Mouse (Mus musculus) liver, postnatal 0 days (tissue): ENCODE results near the gene Eif3c. TPM values are rescaled to one million over a fixed set of nuclear protein-coding genes. Genes with fewer than 3 reads are reported as not detected.
A peak's percentile ranks its signal among the peaks of the same experiment; 100 is the strongest.

Experiments
- ATAC-seq: fragments of 200-750 bp; cut with Nextera tagmentation; 2 replicates; pipeline ENCODE4 v1.8.0; 2017; ENCODE audit warnings: mild to moderate bottlenecking, moderate library complexity
- DNase-seq: peaks from one replicate; pipeline ENCODE4 v3.0.0-alpha.2; 2016
- H3K27ac ChIP-seq: fragments of 300-500 bp; sonication (generic); 2 replicates; pipeline ENCODE4 v1.5.1; 2014; ENCODE audit warnings: antibody characterized with exemption, moderate library complexity, mild to moderate bottlenecking, low read depth
- H3K27me3 ChIP-seq: fragments of 300-500 bp; sonication (generic); 2 replicates; pipeline ENCODE4 v1.6.1; 2014; ENCODE audit warnings: low read length, control low read depth, mixed read lengths; ENCODE audit not compliant: insufficient read depth
- H3K36me3 ChIP-seq: fragments of 300-500 bp; sonication (generic); replicated peaks from 2 replicates; pipeline ENCODE4 v1.6.1; 2014; ENCODE audit warnings: mild to moderate bottlenecking, control low read depth, low read length, moderate library complexity, mixed read lengths; ENCODE audit not compliant: insufficient read depth
- H3K4me1 ChIP-seq: fragments of 300-500 bp; sonication (generic); 2 replicates; pipeline ENCODE4 v1.6.1; 2014; ENCODE audit warnings: antibody characterized with exemption, mild to moderate bottlenecking, control low read depth; ENCODE audit not compliant: insufficient read depth
- H3K4me2 ChIP-seq: fragments of 300-500 bp; sonication (generic); 2 replicates; pipeline ENCODE4 v1.6.1; 2014; ENCODE audit warnings: low read depth, mild to moderate bottlenecking, low read length, moderate library complexity, mixed read lengths
- H3K4me3 ChIP-seq: fragments of 300-500 bp; sonication (generic); 2 replicates; pipeline ENCODE4 v1.5.1; 2014; ENCODE audit warnings: low read depth, low read length
- H3K9ac ChIP-seq: fragments of 300-500 bp; sonication (generic); replicated peaks from 2 replicates; pipeline ENCODE4 v1.6.1; 2014; ENCODE audit warnings: mild to moderate bottlenecking, moderate library complexity
- H3K9me3 ChIP-seq: fragments of 300-500 bp; sonication (generic); 2 replicates; pipeline ENCODE4 v1.6.1; 2016; ENCODE audit warnings: mild to moderate bottlenecking, control low read depth, low read length, mixed read lengths
- CTCF ChIP-seq: sonication (generic); IDR thresholded peaks from 2 replicates; pipeline ENCODE4 v1.5.1; 2016; ENCODE audit warnings: antibody characterized with exemption, low read depth
- EP300 ChIP-seq: IDR thresholded peaks from 2 replicates; pipeline ENCODE4 v1.6.1; 2016; ENCODE audit warnings: antibody characterized with exemption, low read depth, mild to moderate bottlenecking
- WGBS: fragments of 180-500 bp; shearing (Covaris S2); extraction: QIAGEN DNeasy Blood & Tissue Kit; methylation state at CpG from one replicate; pipeline ENCODE4 v1.1.7; 2014; ENCODE audit not compliant: insufficient replicate concordance; 5-methylcytosine and 5-hydroxymethylcytosine counted together
- polyA plus RNA-seq: library from polyadenylated mRNA; unstranded; fragments of >200 nt; fragmentation: Nextera tagmentation; extraction: Ambion mirVana; gene quantifications from 2 replicates; pipeline ENCODE4 v1.2.1, GENCODE M21; 2015

The Eif3c gene
- polyA plus RNA-seq: 78.4 and 90.9 TPM in 2 replicates

- H3K27me3 ChIP-seq: no peaks in the 10 kb centered on the region
- H3K9me3 ChIP-seq: no peaks in the 10 kb centered on the region
- H3K4me3 ChIP-seq: peak within 1 kb of the TSS; percentile 100
- under 1% methylated on average over 44 of the region's 46 CpGs for WGBS
- DNase-seq: peak; percentile 89
- H3K27ac ChIP-seq: peak within 1 kb of the TSS; percentile 95
- H3K4me2 ChIP-seq: peak within 1 kb of the TSS; percentile 79
- peak within 1 kb of the TSS; percentile 95 for H3K9ac ChIP-seq
- ATAC-seq: peak; percentile 94
- TF ChIP-seq EP300 (no peak; the same call in 1 of the 2 replicates), CTCF (no peak)
- peaks cover 33% of the 10 kb centered on the region for H3K36me3 ChIP-seq
- H3K4me1 ChIP-seq: 0 out of 2 replicates have a peak, but pooled peaks cover 3% of the 10 kb centered on the region
Observed at GRCm38 (mm10) chr7:126566094-126566765, at the start of gene Eif3c. Gene Eif3c (minus strand): TSS chr7:126566411.

- TF ChIP-seq CTCF (no peak), EP300 (no peak)
- 78% methylated on average over 3 of the region's 3 CpGs for WGBS
- DNase-seq: no peak
- no peaks in the 10 kb centered on the region for H3K9me3 ChIP-seq
- H3K4me2 ChIP-seq: no peak overlapping the region
- H3K9ac ChIP-seq: no peak overlapping the region
- H3K4me3 ChIP-seq: no peak overlapping the region
- no peak overlapping the region for H3K27ac ChIP-seq
- ATAC-seq: no peak
- H3K27me3 ChIP-seq: no peaks in the 10 kb centered on the region
- no peaks in the 10 kb centered on the region for H3K36me3 ChIP-seq
- H3K4me1 ChIP-seq: no peaks in the 10 kb centered on the region
Observed at GRCm38 (mm10) chr7:126612736-126613135, 46.5 kb upstream of the Eif3c start.

- Histone ChIP-seq H3K4me2 (no peak overlapping the region), H3K36me3 (no peaks in the 10 kb centered on the region), H3K4me3 (no peak overlapping the region), H3K27ac (no peak overlapping the region), H3K9ac (no peak overlapping the region), H3K9me3 (no peaks in the 10 kb centered on the region), H3K4me1 (no peaks in the 10 kb centered on the region), H3K27me3 (no peaks in the 10 kb centered on the region)
- WGBS: 63% methylated on average over 5 of the region's 5 CpGs
- TF ChIP-seq EP300 (no peak), CTCF (no peak)
- no peak for DNase-seq
- ATAC-seq: no peak
Observed at GRCm38 (mm10) chr7:126607796-126608195, 41.6 kb upstream of the Eif3c start.

- TF ChIP-seq EP300 (no peak), CTCF (no peak)
- Histone ChIP-seq H3K4me3 (no peak overlapping the region), H3K9ac (no peak overlapping the region), H3K4me1 (no peaks in the 10 kb centered on the region), H3K27ac (peak overlapping the region; percentile 49), H3K4me2 (no peak overlapping the region), H3K27me3 (no peaks in the 10 kb centered on the region), H3K9me3 (no peaks in the 10 kb centered on the region), H3K36me3 (no peaks in the 10 kb centered on the region)
- DNase-seq: no peak
- WGBS: 59% methylated on average over 3 of the region's 3 CpGs
- ATAC-seq: no peak
Observed at GRCm38 (mm10) chr7:126607064-126607463, 40.9 kb upstream of the Eif3c start.

- ATAC-seq (no peak), DNase-seq (no peak)
- Histone ChIP-seq H3K4me2 (no peak overlapping the region), H3K27me3 (no peaks in the 10 kb centered on the region), H3K27ac (peak overlapping the region; percentile 49), H3K36me3 (no peaks in the 10 kb centered on the region), H3K9me3 (no peaks in the 10 kb centered on the region), H3K4me3 (no peak overlapping the region), H3K4me1 (no peaks in the 10 kb centered on the region), H3K9ac (no peak overlapping the region)
- no peak for TF ChIP-seq EP300
- no peak for TF ChIP-seq CTCF
- WGBS: 63% methylated on average over 5 of the region's 5 CpGs
Observed at GRCm38 (mm10) chr7:126606611-126607010, 40.4 kb upstream of the Eif3c start.

GRCm38 (mm10) chr7:126602650-126603049 is 36.4 kb upstream of the Eif3c start:
- H3K27me3 ChIP-seq: no peaks in the 10 kb centered on the region
- H3K4me3 ChIP-seq: no peak overlapping the region
- no peak for DNase-seq
- no peak overlapping the region for H3K27ac ChIP-seq
- no peak overlapping the region for H3K9ac ChIP-seq
- 39% methylated on average over 3 of the region's 3 CpGs for WGBS
- no peaks in the 10 kb centered on the region for H3K9me3 ChIP-seq
- H3K36me3 ChIP-seq: no peaks in the 10 kb centered on the region
- peaks cover 9% of the 10 kb centered on the region for H3K4me1 ChIP-seq
- no peak for ATAC-seq
- TF ChIP-seq CTCF (no peak), EP300 (no peak)
- H3K4me2 ChIP-seq: no peak overlapping the region
